Comparison of ENCODE assay signal across 38 mouse cellular contexts in the genomic region with DNA sequence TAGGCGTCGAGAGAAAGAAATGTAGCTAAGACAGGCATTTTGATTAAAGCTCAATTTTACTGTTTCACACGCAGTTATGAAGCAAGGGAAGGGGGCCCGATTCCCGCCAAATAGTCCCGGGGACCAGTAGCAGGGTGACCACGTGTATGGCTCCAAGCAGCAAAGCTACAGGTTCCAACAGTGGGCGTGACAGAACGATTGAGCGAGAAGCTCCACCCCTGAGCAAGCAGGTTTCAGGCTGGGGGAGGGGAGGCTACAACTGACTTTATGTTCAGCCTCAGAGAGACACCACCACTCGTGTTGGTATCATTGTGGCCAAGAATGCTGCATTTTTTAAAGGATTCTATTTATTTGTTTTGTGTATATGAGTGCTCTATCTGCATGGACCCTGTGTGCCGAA. TPM values are rescaled to one million over a fixed set of nuclear protein-coding genes. Genes with fewer than 3 reads are reported as not detected.
"Had no signal": no experiment of that assay in that cellular context is flagged by ENCODE, and none has a peak within 500 bp of the region (broad histone marks: within the 10 kb centered on the region; RNA-seq: fewer than 3 reads in every experiment).

No protein-coding gene starts in this region.

- H3K9me3 ChIP-seq: heart, embryonic 15.5 days; intestine, embryonic 15.5 days had no signal

- H3K9ac ChIP-seq: heart, embryonic 13.5 days; heart, embryonic 15.5 days; hindbrain, embryonic 12.5 days; hindbrain, embryonic 14.5 days; intestine, embryonic 15.5 days; limb, embryonic 12.5 days; liver, embryonic 12.5 days; liver, embryonic 14.5 days had no signal

- H3K36me3 ChIP-seq: heart, embryonic 13.5 days; heart, embryonic 15.5 days; hindbrain, embryonic 10.5 days; hindbrain, embryonic 12.5 days; intestine, embryonic 15.5 days; limb, embryonic 10.5 days; limb, embryonic 12.5 days; liver, embryonic 12.5 days had no signal

- H3K4me2 ChIP-seq: heart, embryonic 11.5 days; heart, embryonic 13.5 days; heart, embryonic 15.5 days; hindbrain, embryonic 12.5 days; hindbrain, embryonic 14.5 days; intestine, embryonic 15.5 days; limb, embryonic 12.5 days; liver, embryonic 12.5 days had no signal

- ATAC-seq: hindbrain, embryonic 16.5 days; inflammation-experienced regulatory T-cells, adult 6 months; intestine, embryonic 15.5 days; intestine, postnatal 0 days; liver, embryonic 12.5 days had no signal

- H3K27me3 ChIP-seq: heart, embryonic 13.5 days; heart, embryonic 15.5 days; hindbrain, embryonic 12.5 days; intestine, embryonic 15.5 days; limb, embryonic 12.5 days had no signal

- DNase-seq: gastrocnemius, postnatal 25 days; heart, adult 11 months; heart, adult 2 months; heart, postnatal 4 days; kidney, adult 18-20 months; kidney, adult 8-10 months; kidney, postnatal 10 days; kidney, postnatal 25 days; kidney, postnatal 4 days; liver had no signal

- H3K27ac ChIP-seq: heart, adult 2 months; heart, embryonic 13.5 days; heart, embryonic 15.5 days; hindbrain, embryonic 10.5 days; hindbrain, embryonic 12.5 days; hindbrain, embryonic 14.5 days; intestine, embryonic 15.5 days; layer of hippocampus, adult 2 months; left cerebral cortex, adult 2 months; limb, embryonic 10.5 days; limb, embryonic 12.5 days; liver, embryonic 12.5 days; liver, embryonic 14.5 days had no signal

- H3K4me1 ChIP-seq: heart, embryonic 13.5 days; heart, embryonic 15.5 days; hindbrain, embryonic 12.5 days; intestine, embryonic 15.5 days; limb, embryonic 10.5 days; limb, embryonic 12.5 days had no signal

- H3K4me3 ChIP-seq: heart, adult 2 months; heart, embryonic 13.5 days; heart, embryonic 15.5 days; hindbrain, embryonic 10.5 days; hindbrain, embryonic 12.5 days; intestine, embryonic 15.5 days; layer of hippocampus, adult 2 months; left cerebral cortex, adult 2 months; limb, embryonic 10.5 days; limb, embryonic 12.5 days; liver, embryonic 12.5 days had no signal

RNA-seq across cellular contexts. Expression of a gene that starts 28.0 kb away (rescaled TPM):
- total RNA-seq: heart, postnatal 4 days had no signal
- polyA plus RNA-seq: heart, adult 2 months; heart, embryonic 11.5 days; heart, embryonic 13.5 days; heart, embryonic 15.5 days; heart, postnatal 0 days; hindbrain, embryonic 10.5 days; hindbrain, embryonic 12.5 days; hindbrain, embryonic 14.5 days; inflammation-experienced regulatory T-cells, adult 6 months; intestine, embryonic 15.5 days; kidney, embryonic 16.5 days; limb, embryonic 10.5 days; limb, embryonic 12.5 days; limb, embryonic 14.5 days; liver, embryonic 12.5 days; liver, embryonic 14.5 days; liver, embryonic 16.5 days had no signal

RNA-seq across cellular contexts. Expression of a gene that starts 50.9 kb away (rescaled TPM):
- total RNA-seq: gastrocnemius, adult 18-20 months; gastrocnemius, adult 8-10 months; gastrocnemius, postnatal 25 days; heart, adult 2 months; heart, postnatal 25 days; heart, postnatal 4 days; layer of hippocampus, adult 2 months; layer of hippocampus, postnatal 10 days; layer of hippocampus, postnatal 25 days; left cerebral cortex, adult 2 months; left cerebral cortex, postnatal 14 days; left cerebral cortex, postnatal 36 days had no signal
- polyA plus RNA-seq: gonadal fat pad, adult 2 months; heart, adult 2 months; heart, embryonic 11.5 days; heart, embryonic 13.5 days; heart, postnatal 0 days; hindbrain, embryonic 10.5 days; hindbrain, embryonic 12.5 days; hindbrain, embryonic 14.5 days; hindbrain, embryonic 16.5 days; inflammation-experienced regulatory T-cells, adult 6 months; intestine, embryonic 15.5 days; intestine, postnatal 0 days; kidney, embryonic 16.5 days; limb, embryonic 10.5 days; limb, embryonic 12.5 days; limb, embryonic 14.5 days; liver, embryonic 12.5 days; liver, embryonic 14.5 days; liver, embryonic 16.5 days had no signal
